Mouse (Mus musculus): ENCODE results near the gene Fgd1. TPM values are rescaled to one million over a fixed set of nuclear protein-coding genes. Genes with fewer than 3 reads are reported as not detected.

Gene Fgd1
- polyA plus RNA-seq (2014; fragmentation: Illumina TruSeq; extraction: RNeasy Lipid Tissue Mini Kit (QIAGEN cat#74804); ENCODE audit: low read depth, low replicate concordance): 4.2 TPM

GRCm38 (mm10) chrX:151045850-151046249 is at the start of gene Fgd1:
Gene Fgd1, plus strand, starts transcription at chrX:151046150.

GRCm38 (mm10) chrX:151016938-151017877 is 28.7 kb upstream of the Fgd1 start, which contains the start of gene Gnl3l:
Gene Gnl3l, minus strand, starts transcription at chrX:151017322.

GRCm38 (mm10) chrX:151096171-151097058 is 50.5 kb downstream of the Fgd1 start, which contains the start of gene Tsr2:
Gene Tsr2, minus strand, starts transcription at chrX:151096543.

Other genes starting within 250 kb of the Fgd1 start
- gene Maged2, start 231.8 kb upstream of the Fgd1 start, polyA plus RNA-seq (2014; fragmentation: Illumina TruSeq; extraction: RNeasy Lipid Tissue Mini Kit (QIAGEN cat#74804); ENCODE audit: low read depth, low replicate concordance): 59.5 TPM
- gene Gnl3l, start 28.8 kb upstream of the Fgd1 start, polyA plus RNA-seq (2014; fragmentation: Illumina TruSeq; extraction: RNeasy Lipid Tissue Mini Kit (QIAGEN cat#74804); ENCODE audit: low read depth, low replicate concordance): 78.9 TPM
- gene Tsr2, start 50.4 kb downstream of the Fgd1 start, polyA plus RNA-seq (2014; fragmentation: Illumina TruSeq; extraction: RNeasy Lipid Tissue Mini Kit (QIAGEN cat#74804); ENCODE audit: low read depth, low replicate concordance): 54.1 TPM
- gene Wnk3, start 151.9 kb downstream of the Fgd1 start, polyA plus RNA-seq (2014; fragmentation: Illumina TruSeq; extraction: RNeasy Lipid Tissue Mini Kit (QIAGEN cat#74804); ENCODE audit: low read depth, low replicate concordance): 4.2 TPM